Mouse (Mus musculus) limb, embryonic 15.5 days (tissue): Measurements from ENCODE around the gene Tacc3. TPM values are rescaled to one million over a fixed set of nuclear protein-coding genes. Genes with fewer than 3 reads are reported as not detected.

Experiments used
- ATAC-seq: fragments of 200-750 bp; cut with Nextera tagmentation; 2 replicates; pipeline ENCODE4 v1.8.0; 2017; ENCODE audit warnings: low read depth, moderate TSS enrichment; ENCODE audit not compliant: insufficient number of reproducible peaks, low FRiP score, low TSS enrichment
- H3K27ac ChIP-seq: fragments of 300-500 bp; sonication (generic); 2 replicates; pipeline ENCODE4 v1.5.1; 2015; ENCODE audit warnings: moderate library complexity, mild to moderate bottlenecking, inconsistent platforms
- H3K27me3 ChIP-seq: fragments of 300-500 bp; sonication (generic); 2 replicates; pipeline ENCODE4 v1.6.1; 2015; ENCODE audit warnings: inconsistent platforms
- H3K36me3 ChIP-seq: fragments of 300-500 bp; sonication (generic); 2 replicates; pipeline ENCODE4 v1.6.1; 2015; ENCODE audit warnings: inconsistent platforms
- H3K4me1 ChIP-seq: fragments of 300-500 bp; sonication (generic); 2 replicates; pipeline ENCODE4 v1.6.1; 2015; ENCODE audit warnings: inconsistent platforms
- H3K4me2 ChIP-seq: fragments of 300-500 bp; sonication (generic); 2 replicates; pipeline ENCODE4 v1.6.1; 2015; ENCODE audit warnings: mild to moderate bottlenecking, inconsistent platforms
- H3K4me3 ChIP-seq: fragments of 300-500 bp; sonication (generic); 2 replicates; pipeline ENCODE4 v1.5.1; 2015; ENCODE audit warnings: mild to moderate bottlenecking, inconsistent platforms
- H3K9ac ChIP-seq: fragments of 300-500 bp; sonication (generic); 2 replicates; pipeline ENCODE4 v1.6.1; 2015; ENCODE audit warnings: inconsistent platforms
- H3K9me3 ChIP-seq: fragments of 300-500 bp; sonication (generic); 2 replicates; pipeline ENCODE4 v1.6.1; 2016; ENCODE audit warnings: inconsistent platforms
- WGBS: fragments of 180-500 bp; shearing (Covaris S2); methylation state at CpG from one replicate; pipeline ENCODE4 v1.1.7; 2015; 5-methylcytosine and 5-hydroxymethylcytosine counted together
- polyA plus RNA-seq: library from polyadenylated mRNA; unstranded; fragments of >200 nt; fragmentation: Nextera tagmentation; extraction: Ambion mirVana; gene quantifications from 2 replicates; pipeline ENCODE4 v1.2.1, GENCODE M21; 2015

Gene Tacc3
- polyA plus RNA-seq, 1 experiment from 2014 or later, result 150 TPM

GRCm38 (mm10) chr5:33657251-33657786, 609 bp upstream of the Tacc3 start:
- H3K4me2 ChIP-seq, result peak overlapping the region; percentile 84
- peak overlapping the region; percentile 71 for H3K4me3 ChIP-seq
- H3K9me3 ChIP-seq, result no peaks in the 10 kb centered on the region
- H3K4me1 ChIP-seq, result peaks cover 41% of the 10 kb centered on the region
- H3K27ac ChIP-seq, result peak overlapping the region; percentile 97
- H3K9ac ChIP-seq, result peak overlapping the region; percentile 56
- peaks cover 34% of the 10 kb centered on the region for H3K36me3 ChIP-seq
- WGBS, result under 1% methylated on average over 32 of the region's 32 CpGs
- H3K27me3 ChIP-seq, result no peaks in the 10 kb centered on the region
- ATAC-seq, result peak; percentile 15; the same call in 1 of the 2 replicates

- Histone ChIP-seq H3K4me2 (peak overlapping the region; percentile 78), H3K27ac (peak overlapping the region; percentile 97; the same call in 1 of the 2 replicates), H3K36me3 (peaks cover 35% of the 10 kb centered on the region), H3K9me3 (no peaks in the 10 kb centered on the region), H3K9ac (peak overlapping the region; percentile 60), H3K4me3 (peak overlapping the region; percentile 71), H3K4me1 (peaks cover 37% of the 10 kb centered on the region), H3K27me3 (no peaks in the 10 kb centered on the region)
- no peak for ATAC-seq
- under 1% methylated on average over 26 of the region's 26 CpGs for WGBS
These were observed 729 bp downstream of the Tacc3 start for GRCm38 (mm10) chr5:33658664-33659050.

- H3K27me3 ChIP-seq, result no peaks in the 10 kb centered on the region
- H3K4me1 ChIP-seq, result no peaks in the 10 kb centered on the region
- ATAC-seq, result no peak
- H3K4me2 ChIP-seq, result no peak overlapping the region
- H3K36me3 ChIP-seq, result peaks cover 81% of the 10 kb centered on the region
- no peak overlapping the region for H3K9ac ChIP-seq
- H3K4me3 ChIP-seq, result no peak overlapping the region
- no peak overlapping the region for H3K27ac ChIP-seq
- H3K9me3 ChIP-seq, result no peaks in the 10 kb centered on the region
These were observed 10.3 kb downstream of the Tacc3 start for GRCm38 (mm10) chr5:33668223-33668622.

GRCm38 (mm10) chr5:33671659-33672058, 13.7 kb downstream of the Tacc3 start:
- no peaks in the 10 kb centered on the region for H3K4me1 ChIP-seq
- H3K9ac ChIP-seq, result no peak overlapping the region
- H3K27me3 ChIP-seq, result no peaks in the 10 kb centered on the region
- H3K4me2 ChIP-seq, result no peak overlapping the region
- ATAC-seq, result no peak
- H3K4me3 ChIP-seq, result no peak overlapping the region
- no peaks in the 10 kb centered on the region for H3K9me3 ChIP-seq
- no peak overlapping the region for H3K27ac ChIP-seq
- 82% methylated on average over 5 of the region's 5 CpGs for WGBS
- H3K36me3 ChIP-seq, result peaks cover 61% of the 10 kb centered on the region

- WGBS, result 74% methylated on average over 3 of the region's 3 CpGs
- Histone ChIP-seq H3K9me3 (no peaks in the 10 kb centered on the region), H3K4me2 (no peak overlapping the region), H3K9ac (no peak overlapping the region), H3K4me3 (no peak overlapping the region), H3K36me3 (peaks cover 35% of the 10 kb centered on the region), H3K27me3 (no peaks in the 10 kb centered on the region), H3K27ac (peak overlapping the region; percentile 59), H3K4me1 (no peaks in the 10 kb centered on the region)
- ATAC-seq, result peak; percentile 65
These were observed 16.5 kb downstream of the Tacc3 start for GRCm38 (mm10) chr5:33674439-33674838.

GRCm38 (mm10) chr5:33675964-33676363, 18.0 kb downstream of the Tacc3 start:
- H3K4me1 ChIP-seq, result peaks cover 3% of the 10 kb centered on the region; the same call in 1 of the 2 replicates
- H3K27ac ChIP-seq, result no peak overlapping the region
- no peak overlapping the region for H3K9ac ChIP-seq
- no peak for ATAC-seq
- H3K4me2 ChIP-seq, result no peak overlapping the region
- peaks cover 21% of the 10 kb centered on the region for H3K36me3 ChIP-seq
- 0% methylated on average over 1 of the region's 1 CpGs for WGBS
- H3K9me3 ChIP-seq, result no peaks in the 10 kb centered on the region
- H3K4me3 ChIP-seq, result no peak overlapping the region
- no peaks in the 10 kb centered on the region for H3K27me3 ChIP-seq

- Histone ChIP-seq H3K9me3 (no peaks in the 10 kb centered on the region), H3K4me2 (no peak overlapping the region), H3K4me3 (no peak overlapping the region), H3K27ac (no peak overlapping the region), H3K27me3 (no peaks in the 10 kb centered on the region), H3K9ac (no peak overlapping the region), H3K4me1 (peaks cover 11% of the 10 kb centered on the region), H3K36me3 (peaks cover 1% of the 10 kb centered on the region)
- no peak for ATAC-seq
- 77% methylated on average over 5 of the region's 5 CpGs for WGBS
These were observed 20.3 kb downstream of the Tacc3 start for GRCm38 (mm10) chr5:33678244-33678643.

GRCm38 (mm10) chr5:33681044-33681443, 23.1 kb downstream of the Tacc3 start:
- Histone ChIP-seq H3K4me2 (no peak overlapping the region), H3K9me3 (no peaks in the 10 kb centered on the region), H3K27ac (peak overlapping the region; percentile 47; the same call in 1 of the 2 replicates), H3K4me1 (peaks cover 24% of the 10 kb centered on the region), H3K9ac (no peak overlapping the region), H3K4me3 (no peak overlapping the region), H3K27me3 (no peaks in the 10 kb centered on the region), H3K36me3 (no peaks in the 10 kb centered on the region)
- 40% methylated on average over 3 of the region's 3 CpGs for WGBS
- ATAC-seq, result no peak

GRCm38 (mm10) chr5:33681611-33682388, 23.9 kb downstream of the Tacc3 start:
- Histone ChIP-seq H3K9ac (no peak overlapping the region), H3K4me2 (no peak overlapping the region), H3K27ac (peak overlapping the region; percentile 47), H3K4me3 (no peak overlapping the region), H3K9me3 (no peaks in the 10 kb centered on the region), H3K4me1 (peaks cover 24% of the 10 kb centered on the region), H3K36me3 (no peaks in the 10 kb centered on the region), H3K27me3 (no peaks in the 10 kb centered on the region)
- WGBS, result 71% methylated on average over 15 of the region's 15 CpGs
- ATAC-seq, result no peak

GRCm38 (mm10) chr5:33682963-33683362, 25.0 kb downstream of the Tacc3 start:
- 80% methylated on average over 4 of the region's 4 CpGs for WGBS
- H3K9me3 ChIP-seq, result no peaks in the 10 kb centered on the region
- ATAC-seq, result no peak
- no peaks in the 10 kb centered on the region for H3K36me3 ChIP-seq
- no peak overlapping the region for H3K9ac ChIP-seq
- H3K4me1 ChIP-seq, result peaks cover 24% of the 10 kb centered on the region
- H3K4me2 ChIP-seq, result no peak overlapping the region
- H3K27me3 ChIP-seq, result no peaks in the 10 kb centered on the region
- no peak overlapping the region for H3K27ac ChIP-seq
- no peak overlapping the region for H3K4me3 ChIP-seq

GRCm38 (mm10) chr5:33683897-33684652, 26.1 kb downstream of the Tacc3 start:
- H3K36me3 ChIP-seq, result no peaks in the 10 kb centered on the region
- H3K4me3 ChIP-seq, result no peak overlapping the region
- no peak overlapping the region for H3K9ac ChIP-seq
- no peaks in the 10 kb centered on the region for H3K27me3 ChIP-seq
- ATAC-seq, result no peak
- H3K27ac ChIP-seq, result no peak overlapping the region
- H3K4me2 ChIP-seq, result no peak overlapping the region
- H3K4me1 ChIP-seq, result peaks cover 28% of the 10 kb centered on the region
- H3K9me3 ChIP-seq, result no peaks in the 10 kb centered on the region
- 49% methylated on average over 7 of the region's 7 CpGs for WGBS

- Histone ChIP-seq H3K4me2 (no peak overlapping the region), H3K4me3 (no peak overlapping the region), H3K36me3 (no peaks in the 10 kb centered on the region), H3K27ac (0 out of 2 replicates have a peak overlapping the region, but pooled peaks have one; percentile 33), H3K9me3 (no peaks in the 10 kb centered on the region), H3K27me3 (no peaks in the 10 kb centered on the region), H3K9ac (no peak overlapping the region), H3K4me1 (peaks cover 36% of the 10 kb centered on the region)
- WGBS, result 77% methylated on average over 4 of the region's 4 CpGs
- no peak for ATAC-seq
These were observed 27.0 kb downstream of the Tacc3 start for GRCm38 (mm10) chr5:33684932-33685331.
